Mouse (Mus musculus) layer of hippocampus, postnatal 10 days (tissue): ENCODE data around the gene Cdc42se1. TPM values are rescaled to one million over a fixed set of nuclear protein-coding genes. Genes with fewer than 3 reads are reported as not detected.
"Not testable (repeated sequence)": the region's sequence is repeated elsewhere in the genome, so short reads cannot be mapped to it uniquely, and the experiment has no call there.

Source experiments
- DNase-seq, 2 experiments: peaks; one replicate each; pipeline ENCODE4 v3.0.0; 2021; ENCODE audit warnings: low spot score in 2 of 2
- long read RNA-seq: library from polyadenylated mRNA; stranded (forward); transcript quantifications from one replicate; pipeline ENCODE4 v2.0.0, GENCODE M21; 2023
- total RNA-seq, 2 experiments: library from RNA; stranded (reverse); gene quantifications; 2 replicates each; pipeline ENCODE4 v1.2.3; 2021

Cdc42se1 gene
- total RNA-seq: 10 to 100 TPM; 79.8 to 80.1 TPM
- long read RNA-seq, transcript Cdc42se1-201 (5 exons, 2,805 nt): major isoform, 40 of 53 reads
- long read RNA-seq, partial matches to known transcripts: 8 of 53 reads
- long read RNA-seq, other reads (novel, unspliced or antisense): 5 of 53 reads

GRCm38 (mm10) chr3:95228148-95228893 is at the start of gene Cdc42se1:
Gene Cdc42se1, plus strand, starts transcription at chr3:95228732.
- DNase-seq: peak; percentile 88 to 91

GRCm38 (mm10) chr3:95178948-95179347 is 49.6 kb upstream of the Cdc42se1 start:
- DNase-seq: no peak

GRCm38 (mm10) chr3:95179890-95180289 is 48.6 kb upstream of the Cdc42se1 start:
- no peak for DNase-seq

GRCm38 (mm10) chr3:95181841-95182240 is 46.7 kb upstream of the Cdc42se1 start:
- DNase-seq: no peak

GRCm38 (mm10) chr3:95184796-95185577 is 43.5 kb upstream of the Cdc42se1 start:
- DNase-seq: no peak

GRCm38 (mm10) chr3:95186100-95186499 is 42.4 kb upstream of the Cdc42se1 start:
- DNase-seq: no peak

- DNase-seq: no peak
These were observed 41.6 kb upstream of the Cdc42se1 start for GRCm38 (mm10) chr3:95186888-95187287.

- DNase-seq: no peak
These were observed 33.8 kb upstream of the Cdc42se1 start for GRCm38 (mm10) chr3:95194721-95195135.

GRCm38 (mm10) chr3:95195772-95196171 is 32.8 kb upstream of the Cdc42se1 start:
- DNase-seq: no peak

GRCm38 (mm10) chr3:95199101-95199500 is 29.4 kb upstream of the Cdc42se1 start:
- no peak for DNase-seq

GRCm38 (mm10) chr3:95200132-95200531 is 28.4 kb upstream of the Cdc42se1 start:
- DNase-seq: no peak

- DNase-seq: no peak
These were observed 28.0 kb upstream of the Cdc42se1 start for GRCm38 (mm10) chr3:95200562-95200961.

GRCm38 (mm10) chr3:95203880-95204279 is 24.7 kb upstream of the Cdc42se1 start:
- no peak for DNase-seq

- DNase-seq: no peak
These were observed 20.2 kb upstream of the Cdc42se1 start for GRCm38 (mm10) chr3:95208286-95208685.

GRCm38 (mm10) chr3:95210585-95210984 is 17.9 kb upstream of the Cdc42se1 start:
- DNase-seq: no peak

GRCm38 (mm10) chr3:95212889-95213608 is 15.5 kb upstream of the Cdc42se1 start:
- DNase-seq: not testable (repeated sequence)

- DNase-seq: no peak
These were observed 14.9 kb upstream of the Cdc42se1 start for GRCm38 (mm10) chr3:95213609-95213975.

GRCm38 (mm10) chr3:95216655-95217254 is 11.8 kb upstream of the Cdc42se1 start:
- DNase-seq: no peak

- peak; percentile 94 to 95 for DNase-seq
These were observed 11.0 kb upstream of the Cdc42se1 start, which contains the start of gene Gabpb2 for GRCm38 (mm10) chr3:95217255-95218134. Gene Gabpb2, minus strand, starts transcription at chr3:95217916.
